Mouse (Mus musculus): ENCODE data around the gene S100a6. TPM values are rescaled to one million over a fixed set of nuclear protein-coding genes. Genes with fewer than 3 reads are reported as not detected.
A peak's percentile ranks its signal among the peaks of the same experiment; 100 is the strongest.

Gene S100a6
- polyA plus RNA-seq, 1 experiment from 2014 or later, result 165 TPM

GRCm38 (mm10) chr3:90626266-90627021 is 13.8 kb downstream of the S100a6 start:
- DNase-seq (ENCODE audit: low spot score), result no peak

GRCm38 (mm10) chr3:90627366-90627765 is 14.7 kb downstream of the S100a6 start:
- DNase-seq (ENCODE audit: low spot score), result no peak

DNA sequence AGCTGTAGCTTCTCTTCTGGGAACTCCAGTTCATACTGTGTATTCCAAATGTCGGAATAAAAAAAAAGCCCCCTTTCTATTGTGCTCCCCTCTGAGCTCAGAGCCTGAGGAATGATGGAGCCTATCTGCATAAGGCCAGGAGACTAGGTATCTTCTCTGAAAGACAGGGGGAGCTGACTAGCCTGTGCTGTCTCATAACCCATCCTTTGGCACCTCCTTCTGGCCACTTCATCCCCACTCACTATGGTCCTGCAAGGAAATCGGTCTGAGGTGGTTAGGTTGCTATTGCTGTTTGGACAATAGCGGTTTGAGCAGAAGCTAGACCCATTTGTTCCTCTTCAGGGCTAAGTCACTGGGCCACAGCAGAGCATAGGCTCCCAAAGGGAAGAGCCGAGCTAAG is 15.1 kb downstream of the S100a6 start:
- no peak for DNase-seq (ENCODE audit: low spot score)

DNA sequence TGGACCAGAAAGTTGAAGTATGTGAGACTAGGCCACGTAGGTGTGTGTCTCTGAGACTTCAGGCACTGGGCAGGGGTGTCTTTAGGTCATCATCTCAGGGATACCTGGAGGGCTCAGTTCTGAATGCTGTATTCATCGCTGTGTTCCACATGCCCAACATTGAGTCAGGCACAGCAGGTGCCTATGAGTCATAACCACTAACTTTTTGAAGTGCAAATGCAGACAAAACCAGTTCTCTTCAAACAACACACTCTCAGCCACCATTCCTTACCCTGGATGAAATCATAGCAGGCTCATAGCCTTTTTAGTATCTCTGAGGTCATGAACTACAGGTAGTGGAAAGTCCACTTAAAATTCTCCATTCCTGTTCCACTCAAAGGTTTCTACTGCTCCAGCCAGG is 16.6 kb downstream of the S100a6 start:
- DNase-seq (ENCODE audit: low spot score), result no peak

DNA sequence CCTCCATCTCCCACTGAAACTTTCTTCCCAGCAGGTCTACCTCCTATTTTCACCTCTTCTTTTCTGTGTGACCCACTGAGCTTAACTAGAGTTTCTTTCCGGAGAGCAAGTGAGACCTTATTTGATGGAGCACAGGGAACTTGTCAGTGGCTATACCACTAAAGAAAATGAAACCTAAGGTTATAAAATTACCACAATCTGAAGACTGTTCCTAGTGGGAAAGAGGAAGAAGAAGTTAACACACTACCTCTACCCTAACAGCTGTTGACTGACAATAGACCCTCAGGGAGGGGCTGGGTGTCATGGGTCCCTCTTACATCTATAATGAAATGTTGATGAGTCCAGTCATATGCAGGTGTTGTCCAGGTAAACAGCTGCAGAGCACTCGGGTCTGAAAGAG is 19.3 kb downstream of the S100a6 start:
- no peak for DNase-seq (ENCODE audit: low spot score)

DNA sequence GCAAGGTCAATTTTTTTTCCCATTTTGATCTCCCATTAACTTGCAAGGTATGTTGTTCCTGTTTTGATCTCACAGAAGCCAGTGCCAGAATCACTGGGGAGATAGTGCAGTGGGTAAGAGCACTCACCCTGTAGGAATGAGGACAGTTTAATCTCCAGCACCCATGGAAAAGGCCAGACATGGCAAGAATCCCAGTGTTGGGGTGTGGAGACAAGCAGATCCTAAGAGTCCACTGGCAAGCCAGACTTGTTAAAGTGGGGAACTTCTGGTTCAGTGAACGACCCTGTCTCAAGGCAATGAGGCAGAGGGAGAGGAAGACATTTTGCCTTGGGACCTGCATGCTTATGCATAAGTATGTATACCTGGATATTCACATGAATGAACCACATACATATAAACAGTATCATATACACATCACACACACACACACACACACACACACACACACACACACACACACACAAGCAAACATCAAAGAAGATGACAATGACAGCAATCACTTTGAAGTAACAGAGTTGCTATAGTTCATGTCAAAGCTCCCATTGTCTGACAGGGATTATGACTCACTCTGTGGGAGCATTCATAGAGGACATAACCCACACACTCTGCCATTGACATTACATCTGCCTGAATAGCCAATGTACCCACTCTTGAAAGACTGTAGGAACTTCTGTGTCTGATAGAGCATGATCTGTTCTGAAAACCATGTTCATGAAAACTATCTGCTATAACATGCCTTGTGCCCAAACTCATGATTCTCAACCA is 26.0 kb downstream of the S100a6 start:
- no peak for DNase-seq (ENCODE audit: low spot score)

DNA sequence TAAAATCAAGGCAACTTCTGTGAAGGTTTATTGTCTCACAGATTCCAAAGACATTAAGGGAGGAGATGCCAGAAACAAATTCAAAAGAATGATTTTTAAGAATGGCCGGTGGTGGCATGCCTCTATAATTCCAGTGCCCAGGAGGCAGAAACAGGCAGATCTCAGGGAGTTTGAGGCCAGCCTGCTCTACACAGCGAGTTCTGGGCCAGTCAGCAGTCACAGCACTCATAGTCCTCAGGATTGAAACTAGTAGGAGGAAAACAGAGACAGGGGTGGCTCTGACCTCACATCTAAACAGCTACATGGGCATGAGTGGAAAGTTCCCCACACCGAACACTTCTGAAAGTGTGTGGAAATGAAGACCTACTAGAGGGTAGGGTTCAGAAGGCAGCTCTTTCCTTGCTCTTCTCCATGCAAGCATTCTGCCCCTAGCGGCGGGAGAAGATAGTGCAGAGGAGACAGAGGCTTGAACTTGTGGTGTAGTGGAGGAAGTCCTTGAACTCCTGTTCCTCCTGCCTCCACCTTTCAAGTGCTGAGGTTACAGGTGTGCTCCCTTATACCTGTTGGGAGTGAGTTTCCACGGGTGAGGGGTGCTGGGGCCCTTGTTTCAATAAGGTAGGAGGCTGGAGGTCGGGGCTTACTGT is 27.0 kb downstream of the S100a6 start:
- DNase-seq (ENCODE audit: low spot score), result peak; percentile 73

DNA sequence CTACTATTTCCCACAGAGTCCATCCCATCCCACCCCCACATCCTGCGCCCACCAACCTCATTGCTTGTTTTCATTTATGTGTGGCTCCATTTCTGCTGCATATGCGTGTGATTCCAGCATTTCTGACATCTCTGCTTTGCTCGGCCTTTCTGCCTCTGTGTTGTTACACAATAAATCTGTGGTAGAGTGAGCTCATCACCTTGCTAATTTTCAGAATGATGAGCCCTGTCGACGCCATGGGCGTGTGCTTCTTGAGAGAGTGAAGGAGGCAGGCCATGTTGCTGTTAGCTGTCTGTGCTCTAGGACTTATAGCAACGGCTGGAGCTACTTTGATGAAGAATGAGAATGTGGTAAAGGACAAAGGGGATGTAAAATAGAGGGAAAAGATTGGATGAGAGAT is 28.3 kb downstream of the S100a6 start:
- DNase-seq (ENCODE audit: low spot score), result no peak

GRCm38 (mm10) chr3:90644220-90644619 is 31.5 kb downstream of the S100a6 start:
- DNase-seq (ENCODE audit: low spot score), result peak; percentile 39

DNA sequence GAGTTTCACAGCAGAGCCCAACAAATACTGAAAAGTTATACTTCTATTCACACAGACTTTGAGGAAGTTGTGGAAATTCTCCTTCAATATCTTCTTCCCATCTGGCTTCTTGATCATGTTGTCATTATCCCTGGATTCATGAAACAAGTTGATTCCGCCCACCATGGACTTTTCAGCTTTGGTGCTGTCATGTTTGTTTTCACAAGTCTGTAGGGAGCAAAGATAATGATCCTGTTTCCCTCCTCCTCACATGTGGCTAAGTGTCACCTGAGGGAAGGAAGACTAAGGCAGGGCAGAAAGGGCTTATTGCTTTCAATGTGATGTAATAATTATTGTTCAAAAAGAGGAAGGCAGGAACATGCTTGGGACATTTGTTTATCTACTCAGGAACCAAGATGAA is 34.6 kb downstream of the S100a6 start:
- no peak for DNase-seq (ENCODE audit: low spot score)

DNA sequence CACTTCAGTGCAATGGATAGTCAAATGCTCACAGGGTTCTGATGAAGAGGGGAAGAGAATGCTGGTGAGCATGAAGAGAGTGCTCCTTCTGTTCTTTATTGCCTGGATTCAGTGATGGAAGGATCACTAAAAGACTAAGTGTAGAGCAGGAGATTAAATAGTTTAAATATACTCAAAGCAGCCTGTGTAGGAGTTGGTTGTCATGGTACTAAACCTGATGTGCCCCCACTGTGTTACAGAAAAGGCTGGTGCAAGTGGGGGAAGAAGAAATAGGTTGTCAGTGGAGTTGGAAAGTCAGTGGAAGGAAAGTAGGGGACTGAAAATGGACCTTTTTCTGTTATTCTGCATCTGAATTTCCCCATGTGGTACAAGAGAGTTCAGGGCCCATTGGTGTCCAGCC is 36.3 kb downstream of the S100a6 start:
- no peak for DNase-seq (ENCODE audit: low spot score)

- no peak for DNase-seq (ENCODE audit: low spot score)
These were observed 37.1 kb downstream of the S100a6 start for GRCm38 (mm10) chr3:90649832-90650231.

GRCm38 (mm10) chr3:90652878-90653508 is 40.3 kb downstream of the S100a6 start:
- DNase-seq (ENCODE audit: low spot score), result peak; percentile 61

GRCm38 (mm10) chr3:90653717-90654116 is 41.0 kb downstream of the S100a6 start, which contains the start of gene S100a7a:
TSS of gene S100a7a (plus strand) at chr3:90654017.
- DNase-seq (ENCODE audit: low spot score), result no peak

GRCm38 (mm10) chr3:90657405-90657804 is 44.7 kb downstream of the S100a6 start:
- DNase-seq (ENCODE audit: low spot score), result peak; percentile 10

DNA sequence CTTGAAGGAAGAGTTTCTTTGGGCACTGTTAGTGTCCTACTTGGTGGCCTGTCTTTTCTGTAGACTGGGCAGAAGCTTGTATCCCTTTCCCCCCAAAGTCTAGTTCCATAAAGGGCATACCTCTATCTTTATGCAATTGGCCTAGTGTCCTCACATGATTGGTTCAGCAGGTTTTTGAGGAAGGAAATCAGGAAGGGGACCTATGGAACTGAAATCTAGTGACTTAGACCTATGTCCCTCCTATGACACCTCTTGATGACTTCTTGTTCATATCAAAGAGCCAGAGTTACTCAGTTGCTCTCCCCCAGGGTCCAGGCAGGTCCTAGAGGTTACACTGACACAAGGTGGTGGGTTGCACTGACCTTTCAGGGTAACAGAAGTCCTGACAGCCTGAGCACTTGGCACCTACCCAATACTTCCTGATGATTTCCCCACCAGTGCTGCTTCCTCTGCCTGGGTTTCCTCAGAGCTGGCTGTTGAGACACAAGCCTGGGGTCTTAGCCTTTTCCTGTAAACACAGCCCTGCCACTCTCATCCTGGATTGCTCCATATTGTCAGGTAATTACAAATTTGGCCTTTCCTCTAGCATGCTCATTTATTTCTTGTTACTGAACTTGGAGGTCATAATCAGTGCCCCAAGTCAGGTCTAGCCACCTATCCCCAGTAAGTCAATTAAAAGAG is 46.8 kb downstream of the S100a6 start:
- DNase-seq (ENCODE audit: low spot score), result no peak

DNA sequence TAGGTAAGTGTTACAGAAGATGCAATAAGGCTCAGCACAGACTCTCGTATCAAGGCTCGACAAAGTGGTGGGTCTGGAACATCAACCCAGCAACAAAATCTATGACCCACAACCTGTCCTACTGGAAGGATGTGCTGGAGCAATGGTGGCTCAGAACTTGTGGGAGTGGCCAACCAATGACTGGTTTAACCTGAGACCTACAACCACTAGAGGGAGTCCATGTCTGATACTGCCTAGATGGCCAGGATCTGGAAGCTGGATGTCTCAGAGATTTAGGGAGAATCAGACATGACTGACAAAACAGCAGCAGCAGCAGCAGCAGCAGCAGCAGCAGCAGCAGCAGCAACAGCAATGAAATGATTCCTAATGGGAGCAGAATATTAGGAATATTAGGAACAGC is 51.5 kb downstream of the S100a6 start:
- no peak for DNase-seq (ENCODE audit: low spot score)

DNA sequence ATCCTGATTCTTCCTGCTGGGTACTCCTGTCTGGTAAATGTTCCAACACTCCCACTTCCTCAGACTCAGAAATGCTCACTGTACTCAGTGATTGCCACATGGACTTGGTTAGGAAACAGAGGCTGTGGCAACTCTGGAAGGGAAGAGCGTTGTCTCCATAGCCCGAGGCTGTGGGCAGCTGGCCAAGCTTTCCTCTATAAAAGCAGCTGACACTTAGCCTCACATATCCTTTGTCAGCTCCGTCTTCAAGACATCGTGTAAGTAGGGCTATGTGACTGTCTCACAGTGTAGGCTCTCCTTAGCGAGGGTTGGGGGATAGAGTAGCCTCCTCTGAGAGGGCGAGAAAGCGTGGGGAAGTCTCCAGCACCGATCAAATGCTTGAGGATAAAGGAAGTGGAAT is 56.2 kb downstream of the S100a6 start, which contains the start of gene S100a8:
Gene S100a8 (plus strand): TSS at position 133 of the 400 bp plus-strand sequence.
- no peak for DNase-seq (ENCODE audit: low spot score)
